Comparison of ENCODE assay signal across 11 mouse cellular contexts in the genomic region with DNA sequence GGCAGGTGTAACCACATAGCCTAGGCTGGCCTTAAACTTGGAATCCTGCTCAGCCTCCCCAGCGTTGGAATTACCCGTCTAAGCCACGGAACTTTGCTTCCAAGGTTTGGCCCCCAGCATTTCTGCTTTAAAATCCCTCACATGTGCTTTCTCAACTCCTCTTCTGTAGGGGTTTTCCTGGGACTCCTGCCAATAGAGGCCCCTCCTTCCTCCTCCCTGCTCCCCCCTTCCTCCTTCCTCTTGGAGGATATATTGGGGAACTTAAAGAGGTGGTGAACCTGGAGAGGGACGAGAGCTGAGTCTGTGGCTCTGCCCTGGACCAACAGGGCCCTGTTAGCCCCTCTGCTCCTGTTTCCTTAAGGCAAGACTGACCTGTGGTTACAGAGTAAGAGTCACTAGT. TPM values are rescaled to one million over a fixed set of nuclear protein-coding genes. Genes with fewer than 3 reads are reported as not detected.
DNase-seq lines count a peak whose midpoint lies in the region; ATAC-seq lines count a peak whose summit lies in the region.
"Had no signal": no experiment of that assay in that cellular context is flagged by ENCODE, and none has a peak within 500 bp of the region (broad histone marks: within the 10 kb centered on the region; RNA-seq: fewer than 3 reads in every experiment).

No protein-coding gene starts in this region.

- H3K9me3 ChIP-seq in heart, embryonic 14.5 days (ENCODE audit: control insufficient read depth, low read length): no peaks in the 10 kb centered on the region
- H3K9me3 ChIP-seq in heart, embryonic 11.5 days (replicated peaks; ENCODE audit: control insufficient read depth, low read length): no peaks in the 10 kb centered on the region
- no peaks in the 10 kb centered on the region for H3K9me3 ChIP-seq in neural tube, embryonic 13.5 days
- H3K9me3 ChIP-seq in hindbrain, embryonic 16.5 days (ENCODE audit: control insufficient read depth, low read length): no peaks in the 10 kb centered on the region
- H3K9me3 ChIP-seq: stomach, embryonic 15.5 days had no signal

- DNase-seq in neural tube, embryonic 10.5 days (ENCODE audit: extremely low spot score, low spot score): no peak
- no peak for DNase-seq in ovary, adult 18-20 months (ENCODE audit: low spot score)
- no peak for DNase-seq in T-cell, adult 2 months (ENCODE audit: low spot score)
- DNase-seq: gastrocnemius, postnatal 10 days; kidney, adult 11 months; right cerebral cortex, postnatal 25 days had no signal

- peaks cover 47% of the 10 kb centered on the region for H3K27me3 ChIP-seq in heart, embryonic 14.5 days (ENCODE audit: control insufficient read depth, insufficient read depth, low read length)
- H3K27me3 ChIP-seq in heart, embryonic 11.5 days (ENCODE audit: control insufficient read depth, insufficient read depth, low read length): peaks cover 63% of the 10 kb centered on the region
- H3K27me3 ChIP-seq in neural tube, embryonic 13.5 days: peaks cover 32% of the 10 kb centered on the region
- no peaks in the 10 kb centered on the region; the same call in 1 of the 2 replicates for H3K27me3 ChIP-seq in hindbrain, embryonic 16.5 days (replicated peaks; ENCODE audit: control insufficient read depth, insufficient read depth, low read length)

- H3K4me2 ChIP-seq in heart, embryonic 14.5 days (ENCODE audit: low read length): no peak overlapping the region
- H3K4me2 ChIP-seq in heart, embryonic 11.5 days: no peak overlapping the region
- H3K4me2 ChIP-seq in neural tube, embryonic 13.5 days: peak overlapping the region; percentile 32
- H3K4me2 ChIP-seq in hindbrain, embryonic 16.5 days (ENCODE audit: low read length): peak overlapping the region; percentile 27; the same call in 1 of the 2 replicates
- H3K4me2 ChIP-seq: stomach, embryonic 15.5 days had no signal

- no peak overlapping the region for H3K27ac ChIP-seq in heart, embryonic 14.5 days (replicated peaks in 1 of 2; ENCODE audit: control insufficient read depth in 1 of 2, insufficient read depth in 1 of 2, low read depth in 2 of 2, low read length in 2 of 2)
- H3K27ac ChIP-seq in heart, embryonic 11.5 days (ENCODE audit: low read depth, low read length): no peak overlapping the region
- peak overlapping the region; percentile 23; the same call in 1 of the 2 replicates for H3K27ac ChIP-seq in neural tube, embryonic 13.5 days (replicated peaks)
- peak overlapping the region; percentile 42; the same call in 1 of the 2 replicates for H3K27ac ChIP-seq in hindbrain, embryonic 16.5 days (ENCODE audit: low read depth, low read length)
- H3K27ac ChIP-seq: stomach, embryonic 15.5 days had no signal

- no peak overlapping the region for H3K4me3 ChIP-seq in heart, embryonic 14.5 days (ENCODE audit: control insufficient read depth in 1 of 2, insufficient read depth in 1 of 2, low read depth in 1 of 2, low read length in 2 of 2)
- H3K4me3 ChIP-seq in heart, embryonic 11.5 days (ENCODE audit: low read depth, low read length): no peak overlapping the region
- peak overlapping the region; percentile 10; the same call in 1 of the 2 replicates for H3K4me3 ChIP-seq in neural tube, embryonic 13.5 days
- no peak overlapping the region for H3K4me3 ChIP-seq in hindbrain, embryonic 16.5 days (ENCODE audit: low read length)
- H3K4me3 ChIP-seq: stomach, embryonic 15.5 days had no signal

- H3K36me3 ChIP-seq in heart, embryonic 14.5 days (ENCODE audit: control insufficient read depth, insufficient read depth, low read length): no peaks in the 10 kb centered on the region
- no peaks in the 10 kb centered on the region for H3K36me3 ChIP-seq in heart, embryonic 11.5 days (ENCODE audit: control insufficient read depth, insufficient read depth, low read length)
- no peaks in the 10 kb centered on the region for H3K36me3 ChIP-seq in neural tube, embryonic 13.5 days
- H3K36me3 ChIP-seq in hindbrain, embryonic 16.5 days (ENCODE audit: control insufficient read depth, insufficient read depth, low read length): no peaks in the 10 kb centered on the region
- H3K36me3 ChIP-seq: stomach, embryonic 15.5 days had no signal

- WGBS in heart, embryonic 14.5 days: 65% methylated on average over 4 of the region's 4 CpGs
- WGBS in heart, embryonic 11.5 days (ENCODE audit: insufficient replicate concordance): 49% methylated on average over 4 of the region's 4 CpGs
- 64% methylated on average over 4 of the region's 4 CpGs for WGBS in neural tube, embryonic 13.5 days
- 39% methylated on average over 4 of the region's 4 CpGs for WGBS in hindbrain, embryonic 16.5 days

- no peak for ATAC-seq in heart, embryonic 14.5 days (ENCODE audit: insufficient number of reproducible peaks, insufficient read depth, low FRiP score, low read depth)
- ATAC-seq in heart, embryonic 11.5 days (replicated peaks; ENCODE audit: insufficient number of reproducible peaks, low FRiP score, low TSS enrichment): no peak
- no peak for ATAC-seq in neural tube, embryonic 13.5 days (ENCODE audit: low read depth)
- no peak for ATAC-seq in hindbrain, embryonic 16.5 days

- H3K4me1 ChIP-seq in heart, embryonic 14.5 days (ENCODE audit: control insufficient read depth in 2 of 2, insufficient read depth in 2 of 2, low read length in 2 of 2): peaks cover 7 to 23% of the 10 kb centered on the region in 2 experiments; a peak in 3 of 4 replicates
- H3K4me1 ChIP-seq in heart, embryonic 11.5 days (ENCODE audit: control insufficient read depth, insufficient read depth, low read length): peaks cover 3% of the 10 kb centered on the region; the same call in 1 of the 2 replicates
- H3K4me1 ChIP-seq in neural tube, embryonic 13.5 days (replicated peaks): peaks cover 42% of the 10 kb centered on the region
- peaks cover 29% of the 10 kb centered on the region for H3K4me1 ChIP-seq in hindbrain, embryonic 16.5 days (ENCODE audit: control insufficient read depth, insufficient read depth, low read depth, low read length)

- H3K9ac ChIP-seq in heart, embryonic 14.5 days (ENCODE audit: low read length): peak overlapping the region; percentile 13; the same call in 1 of the 2 replicates
- no peak overlapping the region for H3K9ac ChIP-seq in heart, embryonic 11.5 days (ENCODE audit: low read depth, low read length)
- peak overlapping the region; percentile 43 for H3K9ac ChIP-seq in neural tube, embryonic 13.5 days
- H3K9ac ChIP-seq in hindbrain, embryonic 16.5 days (ENCODE audit: low read depth, low read length): no peak overlapping the region
- H3K9ac ChIP-seq: stomach, embryonic 15.5 days had no signal

RNA-seq across cellular contexts. Expression of a gene that starts 2.8 kb away (rescaled TPM):
- polyA plus RNA-seq in heart, embryonic 14.5 days (2014; fragmentation: Nextera tagmentation; extraction: Ambion mirVana): 0.43 and 1.00 TPM in 2 replicates
- polyA plus RNA-seq in heart, embryonic 11.5 days (2014; fragmentation: Nextera tagmentation; extraction: Ambion mirVana): 0.25 and 0.26 TPM in 2 replicates
- 19.6 and 23.9 TPM in 2 replicates for polyA plus RNA-seq in neural tube, embryonic 13.5 days (2015; fragmentation: Nextera tagmentation; extraction: Ambion mirVana)
- 15.6 and 24.3 TPM in 2 replicates for polyA plus RNA-seq in hindbrain, embryonic 16.5 days (2015; fragmentation: Nextera tagmentation; extraction: Ambion mirVana)

RNA-seq across cellular contexts. Expression of a gene that starts 40.3 kb away (rescaled TPM):
- 6.9 and 7.4 TPM in 2 replicates for polyA plus RNA-seq in heart, embryonic 14.5 days (2014; fragmentation: Nextera tagmentation; extraction: Ambion mirVana)
- 8.0 TPM in 2 replicates for polyA plus RNA-seq in heart, embryonic 11.5 days (2014; fragmentation: Nextera tagmentation; extraction: Ambion mirVana)
- polyA plus RNA-seq in neural tube, embryonic 13.5 days (2015; fragmentation: Nextera tagmentation; extraction: Ambion mirVana): 3.2 and 4.7 TPM in 2 replicates
- 5.7 and 6.8 TPM in 2 replicates for polyA plus RNA-seq in hindbrain, embryonic 16.5 days (2015; fragmentation: Nextera tagmentation; extraction: Ambion mirVana)

Comparison
In these comparisons a context has a peak if more than half of its experiments do, and no peak if none do; other contexts are left out.
1. H3K9ac ChIP-seq: peak in heart, embryonic 14.5 days (single experiment) and neural tube, embryonic 13.5 days (single experiment); none in heart, embryonic 11.5 days (single experiment) and hindbrain, embryonic 16.5 days (single experiment).
2. H3K27ac ChIP-seq: peak in neural tube, embryonic 13.5 days (single experiment) and hindbrain, embryonic 16.5 days (single experiment); none in heart, embryonic 14.5 days (0 of 2) and heart, embryonic 11.5 days (single experiment).
3. H3K4me2 ChIP-seq: peak in neural tube, embryonic 13.5 days (single experiment) and hindbrain, embryonic 16.5 days (single experiment); none in heart, embryonic 14.5 days (single experiment) and heart, embryonic 11.5 days (single experiment).